ENCODE assay signal across 1 mouse cellular context in genomic region chr6:125232045-125232437, GRCm38 (mm10).
TF ChIP-seq lines count a peak whose summit lies in the region.

No protein-coding gene starts in this region.

TF ChIP-seq in CH12.LX, 34 proteins besides CTCF, POLR2A, EP300 and RAD21:
- TF ChIP-seq RCOR1 (conservative IDR thresholded peaks at IDR 0.05; ENCODE audit: low read depth, low read length) (no peak; the same call in 1 of the 2 replicates), ELF1 (IDR thresholded peaks at IDR 0.05; ENCODE audit: low read depth, low read length) (no peak; the same call in none of the 2 replicates), CHD1 (IDR thresholded peaks at IDR 0.05; ENCODE audit: low read depth, low read length) (0 out of 2 replicates have a peak, but pooled peaks have one; percentile 74), SIN3A (IDR thresholded peaks at IDR 0.05; ENCODE audit: low read length) (no peak; the same call in 1 of the 2 replicates), E2F4 (IDR thresholded peaks at IDR 0.05; ENCODE audit: insufficient replicate concordance, low read depth, low read length) (no peak), ZKSCAN1 (IDR thresholded peaks at IDR 0.05; ENCODE audit: borderline replicate concordance, low read depth, low read length) (no peak), USF2 (conservative IDR thresholded peaks at IDR 0.05; ENCODE audit: low read depth, low read length) (no peak), HCFC1 (IDR thresholded peaks at IDR 0.05; ENCODE audit: low read depth, low read length) (no peak), MYC (IDR thresholded peaks at IDR 0.05; ENCODE audit: low read depth, low read length) (0 out of 2 replicates have a peak, but pooled peaks have one; percentile 17), JUN (IDR thresholded peaks at IDR 0.05; ENCODE audit: insufficient read depth, low read depth, low read length) (no peak), JUND (conservative IDR thresholded peaks at IDR 0.05; ENCODE audit: low read depth, low read length) (no peak), PAX5 (IDR thresholded peaks at IDR 0.05; ENCODE audit: low read length) (no peak), MAX (IDR thresholded peaks at IDR 0.05; ENCODE audit: low read length) (no peak), UBTF (IDR thresholded peaks at IDR 0.05; ENCODE audit: low read depth, low read length) (no peak), MAZ (IDR thresholded peaks at IDR 0.05; ENCODE audit: low read depth, low read length) (no peak), ZMIZ1 (IDR thresholded peaks at IDR 0.05; ENCODE audit: low read depth, low read length) (peak; percentile 22; the same call in 1 of the 2 replicates)
